Mouse (Mus musculus) liver, embryonic 11.5 days (tissue): ENCODE measurements around the gene Smarca1. TPM values are rescaled to one million over a fixed set of nuclear protein-coding genes. Genes with fewer than 3 reads are reported as not detected.

Experiments
- ATAC-seq: fragments of 200-750 bp; cut with Nextera tagmentation; replicated peaks from 2 replicates; pipeline ENCODE4 v1.8.0; 2017; ENCODE audit warnings: moderate number of reproducible peaks, mild to moderate bottlenecking, moderate TSS enrichment, moderate library complexity; ENCODE audit not compliant: low FRiP score
- DNase-seq: peaks from one replicate; pipeline ENCODE4 v3.0.0-alpha.2; 2017; ENCODE audit warnings: low spot score
- H3K27ac ChIP-seq: fragments of 300-500 bp; sonication (generic); 2 replicates; pipeline ENCODE4 v1.5.1; 2014; ENCODE audit warnings: mild to moderate bottlenecking, low read depth, low read length, control low read depth
- H3K27me3 ChIP-seq: fragments of 300-500 bp; sonication (generic); replicated peaks from 2 replicates; pipeline ENCODE4 v1.6.1; 2014; ENCODE audit warnings: low read length, mixed read lengths; ENCODE audit not compliant: control insufficient read depth, insufficient read depth
- H3K36me3 ChIP-seq: fragments of 300-500 bp; sonication (generic); 2 replicates; pipeline ENCODE4 v1.6.1; 2014; ENCODE audit warnings: mild to moderate bottlenecking, low read length, moderate library complexity, mixed read lengths; ENCODE audit not compliant: control insufficient read depth, insufficient read depth
- H3K4me1 ChIP-seq: fragments of 300-500 bp; sonication (generic); replicated peaks from 2 replicates; pipeline ENCODE4 v1.6.1; 2014; ENCODE audit warnings: low read length, mixed read lengths; ENCODE audit not compliant: control insufficient read depth, insufficient read depth
- H3K4me2 ChIP-seq: fragments of 300-500 bp; sonication (generic); 2 replicates; pipeline ENCODE4 v1.6.1; 2014; ENCODE audit warnings: mild to moderate bottlenecking, control low read depth, moderate library complexity
- H3K4me3 ChIP-seq: fragments of 300-500 bp; sonication (generic); 2 replicates; pipeline ENCODE4 v1.5.1; 2014; ENCODE audit warnings: low read depth, low read length, control low read depth
- H3K9ac ChIP-seq: fragments of 300-500 bp; sonication (generic); 2 replicates; pipeline ENCODE4 v1.6.1; 2014; ENCODE audit warnings: low read depth, low read length, control low read depth
- H3K9me3 ChIP-seq: fragments of 300-500 bp; sonication (generic); 2 replicates; pipeline ENCODE4 v1.6.1; 2016; ENCODE audit warnings: low read length, inconsistent platforms, mixed read lengths; ENCODE audit not compliant: control insufficient read depth
- WGBS: fragments of 180-500 bp; shearing (Covaris S2); extraction: QIAGEN DNeasy Blood & Tissue Kit; methylation state at CpG from one replicate; pipeline ENCODE4 v1.1.7; 2014; 5-methylcytosine and 5-hydroxymethylcytosine counted together
- polyA plus RNA-seq: library from polyadenylated mRNA; unstranded; fragments of >200 nt; fragmentation: Nextera tagmentation; extraction: Ambion mirVana; gene quantifications from 2 replicates; pipeline ENCODE4 v1.2.1, GENCODE M21; 2014

Gene Smarca1
- polyA plus RNA-seq, 1 experiment from 2014 or later = 14.9 TPM

DNA sequence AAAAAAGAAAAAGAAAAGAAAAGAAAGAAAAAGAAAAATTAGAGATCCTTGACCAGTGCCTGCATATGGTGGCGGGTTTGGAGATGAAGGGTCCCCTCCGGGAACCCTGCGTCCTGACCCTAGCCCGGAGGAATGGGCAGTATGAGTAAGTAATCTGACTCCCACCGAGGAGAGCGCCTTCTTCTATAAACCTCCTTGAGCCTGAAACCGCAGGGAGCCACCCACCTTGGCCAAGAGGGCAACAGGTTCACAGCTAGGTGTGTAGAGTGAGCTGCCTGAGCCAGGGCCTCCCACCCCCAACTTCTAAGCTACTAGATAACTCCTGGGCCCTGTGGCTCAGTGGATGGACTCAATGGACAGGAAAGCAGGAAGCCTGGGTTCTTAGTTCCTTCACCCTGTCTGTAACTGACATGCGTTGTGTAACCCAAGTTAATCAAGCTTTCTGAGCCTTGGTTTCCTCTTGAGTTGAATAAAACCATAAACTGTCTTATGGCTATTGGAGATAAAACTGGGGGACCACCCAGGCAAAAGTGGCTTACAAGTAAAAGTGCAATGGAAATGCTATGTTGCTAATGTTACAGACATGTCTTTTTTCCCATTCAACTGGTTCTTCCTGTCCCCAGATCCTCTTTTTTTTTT is 20.2 kb upstream of the Smarca1 start:
- Histone ChIP-seq H3K27ac (peak overlapping the region; percentile 13; the same call in 1 of the 2 replicates), H3K36me3 (no peaks in the 10 kb centered on the region), H3K9ac (peak overlapping the region; percentile 76), H3K27me3 (no peaks in the 10 kb centered on the region), H3K4me2 (peak overlapping the region; percentile 59), H3K4me3 (peak overlapping the region; percentile 69), H3K9me3 (no peaks in the 10 kb centered on the region), H3K4me1 (no peaks in the 10 kb centered on the region)
- 22% methylated on average over 8 of the region's 8 CpGs for WGBS
- DNase-seq (peak; percentile 33), ATAC-seq (peak; percentile 49)

DNA sequence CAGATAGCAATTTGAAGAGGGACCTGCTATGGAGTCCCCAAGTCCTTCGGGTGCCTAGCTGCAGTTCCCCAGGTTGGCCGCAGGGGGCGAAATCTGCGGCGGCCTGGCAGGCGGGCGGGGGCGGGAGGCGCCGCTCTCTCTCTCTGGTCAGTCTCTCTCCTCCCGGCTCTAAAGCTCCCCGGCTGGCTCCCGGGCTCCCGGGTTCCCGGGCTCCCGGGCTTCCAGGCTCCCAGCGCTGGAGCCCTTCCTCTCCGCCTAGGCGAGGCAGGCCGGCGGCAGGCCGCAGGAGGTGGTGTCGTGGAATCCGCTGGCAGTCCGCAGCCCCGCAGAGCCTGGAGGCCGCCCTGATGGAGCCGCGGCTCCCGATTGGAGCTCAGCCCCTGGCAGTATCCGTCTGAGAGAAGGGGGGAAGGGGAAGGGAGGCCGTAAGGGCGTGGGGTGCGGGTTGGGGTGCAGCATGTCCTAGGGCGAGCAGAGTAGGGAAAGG is 19.6 kb upstream of the Smarca1 start, which contains the start of gene Ocrl:
Gene Ocrl (plus strand): TSS at position 82 of the 487 bp plus-strand sequence.
- DNase-seq (peak; percentile 59), ATAC-seq (peak; percentile 89)
- Histone ChIP-seq H3K27me3 (no peaks in the 10 kb centered on the region), H3K4me2 (peak within 1 kb of the TSS; percentile 59), H3K4me1 (no peaks in the 10 kb centered on the region), H3K9me3 (no peaks in the 10 kb centered on the region), H3K4me3 (peak within 1 kb of the TSS; percentile 69), H3K27ac (peak within 1 kb of the TSS; percentile 13; the same call in 1 of the 2 replicates), H3K36me3 (no peaks in the 10 kb centered on the region), H3K9ac (peak within 1 kb of the TSS; percentile 76)
- WGBS = 7% methylated on average over 33 of the region's 35 CpGs

DNA sequence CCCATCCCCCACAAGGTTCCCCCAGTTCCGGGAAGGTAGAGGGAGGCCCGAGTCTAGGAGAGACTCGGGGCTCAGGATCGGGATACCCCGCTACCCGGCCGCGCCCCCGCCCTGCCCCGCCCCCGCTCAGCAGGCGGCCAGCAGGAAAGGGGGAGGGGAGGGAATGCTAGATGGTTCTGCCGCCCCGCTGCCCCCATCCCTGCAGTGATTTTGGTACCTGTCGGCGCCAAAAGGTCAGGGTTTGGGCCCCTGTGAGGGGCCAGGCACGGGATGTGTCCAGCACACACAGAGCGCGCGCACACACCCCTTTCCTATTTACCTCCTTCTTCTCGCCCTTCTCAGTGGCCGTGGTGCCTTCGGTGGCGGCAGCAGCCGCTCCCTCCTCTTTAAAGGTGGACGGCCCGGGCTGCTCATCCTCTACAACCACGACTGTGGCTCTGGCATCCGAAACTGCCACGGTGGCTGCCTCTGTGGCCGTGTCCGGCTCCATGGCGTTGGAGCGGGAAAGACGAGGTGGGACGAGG is 805 bp downstream of the Smarca1 start:
- Histone ChIP-seq H3K4me2 (peak overlapping the region; percentile 61), H3K36me3 (no peaks in the 10 kb centered on the region), H3K9ac (peak overlapping the region; percentile 8; the same call in 1 of the 2 replicates), H3K9me3 (no peaks in the 10 kb centered on the region), H3K27ac (no peak overlapping the region), H3K4me3 (peak overlapping the region; percentile 51), H3K27me3 (peaks cover 11% of the 10 kb centered on the region), H3K4me1 (no peaks in the 10 kb centered on the region)
- peak; percentile 35 for DNase-seq
- WGBS = 16% methylated on average over 24 of the region's 36 CpGs
- ATAC-seq = 0 out of 2 replicates have a peak, but pooled peaks have one; percentile 39

DNA sequence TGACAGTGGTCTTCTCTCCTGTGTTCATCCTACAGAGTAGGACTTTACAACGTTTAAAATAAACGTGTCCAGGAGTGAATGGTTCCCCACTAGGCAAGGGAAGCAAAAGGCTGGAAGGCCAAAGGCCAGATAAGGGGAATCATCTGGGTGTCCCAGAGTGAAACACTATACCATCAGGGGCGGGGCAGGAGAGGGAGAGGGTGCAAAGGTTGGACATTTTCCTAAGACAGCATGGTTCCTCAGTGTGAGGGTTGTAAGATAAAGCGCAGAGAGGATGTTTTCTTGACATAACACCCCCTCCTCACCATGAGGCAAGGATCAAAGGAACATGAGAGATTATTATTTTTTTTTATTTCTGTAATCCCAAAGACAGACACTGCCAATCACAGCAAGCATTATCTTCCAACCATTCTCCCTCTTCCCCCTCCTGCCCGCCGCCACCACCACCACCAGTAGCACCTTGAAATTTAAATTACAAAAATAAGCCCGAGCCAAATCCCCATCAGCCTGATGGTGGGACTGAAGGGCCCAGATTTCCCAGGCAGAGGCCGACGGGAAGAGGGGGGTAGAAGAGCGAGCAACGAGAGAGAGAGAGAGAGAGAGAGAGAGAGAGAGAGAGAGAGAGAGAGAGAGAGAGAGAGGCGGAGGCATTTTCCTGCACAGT is 1.4 kb downstream of the Smarca1 start:
- no peak for ATAC-seq
- peak overlapping the region; percentile 61 for H3K4me2 ChIP-seq
- H3K9me3 ChIP-seq = no peaks in the 10 kb centered on the region
- H3K27ac ChIP-seq = no peak overlapping the region
- H3K4me3 ChIP-seq = peak overlapping the region; percentile 51
- no peaks in the 10 kb centered on the region for H3K36me3 ChIP-seq
- H3K4me1 ChIP-seq = no peaks in the 10 kb centered on the region
- WGBS = 12% methylated on average over 10 of the region's 12 CpGs
- peak overlapping the region; percentile 8; the same call in 1 of the 2 replicates for H3K9ac ChIP-seq
- DNase-seq = no peak
- peaks cover 11% of the 10 kb centered on the region for H3K27me3 ChIP-seq

DNA sequence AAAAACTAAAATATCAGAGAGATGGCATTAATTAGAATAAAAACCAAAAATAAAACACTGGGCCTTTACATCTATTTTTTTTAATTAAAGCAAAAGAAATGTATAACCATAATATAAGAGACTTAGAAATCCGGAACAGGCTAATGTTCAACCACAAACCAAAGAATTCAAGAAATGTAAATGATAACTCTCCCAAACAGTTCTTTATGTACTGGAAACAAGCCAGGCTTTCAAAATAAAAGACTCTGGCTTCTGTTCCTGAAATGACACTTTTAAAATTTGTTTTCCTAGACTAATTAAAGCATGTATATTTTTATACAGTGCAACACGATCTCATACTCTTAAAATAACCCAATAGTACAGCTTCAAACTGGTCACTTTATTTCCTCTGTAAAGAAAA is 5.4 kb downstream of the Smarca1 start:
- no peaks in the 10 kb centered on the region for H3K36me3 ChIP-seq
- ATAC-seq = no peak
- H3K4me2 ChIP-seq = no peak overlapping the region
- H3K4me1 ChIP-seq = no peaks in the 10 kb centered on the region
- H3K27me3 ChIP-seq = peaks cover 6% of the 10 kb centered on the region
- DNase-seq = no peak
- H3K27ac ChIP-seq = no peak overlapping the region
- WGBS = 67% methylated on average over 2 of the region's 2 CpGs
- H3K9ac ChIP-seq = no peak overlapping the region
- no peaks in the 10 kb centered on the region for H3K9me3 ChIP-seq
- H3K4me3 ChIP-seq = no peak overlapping the region

DNA sequence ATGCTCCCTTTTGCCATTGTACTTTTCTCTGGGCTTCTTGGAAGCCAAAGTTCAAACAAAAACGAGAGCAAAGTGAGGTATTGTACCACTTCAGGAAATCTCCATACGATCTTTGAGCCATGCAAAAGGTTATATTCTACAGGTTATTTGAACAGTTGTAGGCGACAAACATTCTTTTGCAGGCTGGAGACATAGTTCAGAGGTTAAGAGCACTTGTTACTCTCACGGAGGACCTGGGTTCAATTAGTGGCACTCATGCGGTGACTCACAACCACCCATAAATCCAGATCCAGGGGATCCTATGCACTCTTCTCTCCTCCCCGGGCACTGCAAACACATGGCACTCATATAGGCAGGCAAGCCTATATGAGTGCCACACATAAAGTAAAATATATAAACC is 10.0 kb downstream of the Smarca1 start:
- Histone ChIP-seq H3K27ac (no peak overlapping the region), H3K36me3 (no peaks in the 10 kb centered on the region), H3K9me3 (no peaks in the 10 kb centered on the region), H3K9ac (no peak overlapping the region), H3K27me3 (no peaks in the 10 kb centered on the region), H3K4me1 (no peaks in the 10 kb centered on the region), H3K4me3 (no peak overlapping the region), H3K4me2 (no peak overlapping the region)
- WGBS = 77% methylated on average over 6 of the region's 6 CpGs
- ATAC-seq = no peak
- DNase-seq = no peak

DNA sequence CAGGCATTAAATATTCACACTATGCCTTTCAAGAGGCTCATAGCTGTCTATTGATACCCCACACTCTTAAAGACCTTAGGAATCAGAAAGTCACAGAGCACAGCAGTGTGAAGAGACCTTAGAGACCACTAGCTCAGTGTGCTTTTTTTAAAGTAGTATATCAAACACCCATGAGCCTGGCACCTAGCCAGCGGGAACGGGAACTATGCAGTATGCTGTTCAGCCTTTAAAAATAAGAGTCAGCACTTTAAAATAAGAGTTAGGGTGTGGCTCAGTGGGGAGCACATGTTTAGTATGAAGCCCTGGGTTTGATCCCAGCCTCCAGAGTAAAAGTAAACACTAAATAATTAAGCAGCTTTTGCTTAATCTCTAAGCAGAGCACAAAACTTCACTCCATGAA is 12.7 kb downstream of the Smarca1 start:
- ATAC-seq (no peak), DNase-seq (no peak)
- H3K27ac ChIP-seq = no peak overlapping the region
- H3K27me3 ChIP-seq = no peaks in the 10 kb centered on the region
- no peak overlapping the region for H3K4me3 ChIP-seq
- no peaks in the 10 kb centered on the region for H3K36me3 ChIP-seq
- 65% methylated on average over 2 of the region's 2 CpGs for WGBS
- H3K4me1 ChIP-seq = no peaks in the 10 kb centered on the region
- H3K9me3 ChIP-seq = no peaks in the 10 kb centered on the region
- H3K9ac ChIP-seq = no peak overlapping the region
- no peak overlapping the region for H3K4me2 ChIP-seq

DNA sequence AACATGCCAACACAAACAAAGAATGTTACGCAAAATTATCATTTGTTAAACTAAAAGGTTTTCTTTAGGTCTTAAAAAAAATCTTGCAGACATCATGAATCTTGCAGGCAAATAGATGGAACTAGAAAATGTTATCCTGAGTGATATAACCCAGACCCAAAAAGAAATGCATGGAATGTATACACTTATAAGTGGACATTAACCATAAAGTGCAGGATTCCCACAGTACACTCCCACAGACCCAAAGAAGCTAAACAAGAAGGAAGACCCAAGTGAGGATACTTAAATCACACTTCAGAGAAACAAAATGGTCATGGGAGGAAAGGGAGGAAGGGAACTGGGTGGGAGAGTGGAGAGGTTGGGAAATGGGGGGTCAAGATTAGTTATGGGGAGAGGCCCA is 34.2 kb downstream of the Smarca1 start:
- no peak overlapping the region for H3K4me2 ChIP-seq
- H3K27me3 ChIP-seq = no peaks in the 10 kb centered on the region
- H3K36me3 ChIP-seq = no peaks in the 10 kb centered on the region
- DNase-seq (no peak), ATAC-seq (no peak)
- no peak overlapping the region for H3K27ac ChIP-seq
- 93% methylated on average over 1 of the region's 1 CpGs for WGBS
- H3K9me3 ChIP-seq = no peaks in the 10 kb centered on the region
- H3K9ac ChIP-seq = no peak overlapping the region
- H3K4me3 ChIP-seq = no peak overlapping the region
- no peaks in the 10 kb centered on the region for H3K4me1 ChIP-seq
